Mouse (Mus musculus): ENCODE data around the gene Stag3.

DNA sequence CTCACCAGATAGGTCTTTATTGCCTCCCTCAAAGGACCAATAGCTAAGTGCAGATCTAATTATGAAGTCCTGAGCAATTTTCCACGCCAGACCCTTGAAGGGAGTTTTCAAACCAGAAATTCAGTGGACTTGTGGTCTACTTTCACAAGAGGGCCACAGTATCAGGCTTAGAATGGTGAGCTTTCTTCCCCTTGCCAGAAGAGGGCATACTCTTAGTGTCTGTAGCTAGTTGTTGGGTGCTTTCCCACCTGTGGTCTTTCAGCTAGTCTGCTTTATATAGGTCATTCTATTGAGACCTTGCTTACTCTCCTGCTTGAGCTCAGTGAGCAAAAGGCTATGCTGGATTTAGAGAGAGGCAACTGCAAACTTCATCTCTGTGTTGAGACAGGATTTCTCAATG, 3.5 kb downstream of the Stag3 start:
- no peak for TF ChIP-seq CTCF (IDR thresholded peaks at IDR 0.05; ENCODE audit: borderline replicate concordance, insufficient read depth, low read length)
- no peak for TF ChIP-seq POLR2A (IDR thresholded peaks at IDR 0.05; ENCODE audit: low read depth, low read length)
